Mouse (Mus musculus) liver, adult 2 months (tissue): Measurements from ENCODE around the gene Btrc. TPM values are rescaled to one million over a fixed set of nuclear protein-coding genes. Genes with fewer than 3 reads are reported as not detected.

Experiments used
- DNase-seq: peaks from one replicate; pipeline ENCODE4 v3.0.0-alpha.2; 2011; ENCODE audit warnings: low read depth, low spot score; ENCODE audit errors: extremely low read depth
- H3K27ac ChIP-seq: fragments of 200-500 bp; replicated peaks from 2 replicates; pipeline ENCODE4 v1.5.1; 2012; ENCODE audit warnings: low read depth, mild to moderate bottlenecking, control low read depth, inconsistent platforms, low read length; ENCODE audit not compliant: insufficient read depth
- H3K27me3 ChIP-seq: fragments of 200-500 bp; 2 replicates; pipeline ENCODE4 v1.6.1; 2012; ENCODE audit warnings: mild to moderate bottlenecking, moderate library complexity, low read length, inconsistent platforms; ENCODE audit not compliant: control insufficient read depth, insufficient read depth
- H3K36me3 ChIP-seq: fragments of 200-500 bp; 2 replicates; pipeline ENCODE4 v1.6.1; 2012; ENCODE audit warnings: low read length, inconsistent platforms; ENCODE audit not compliant: control insufficient read depth, insufficient read depth
- H3K4me1 ChIP-seq: fragments of 200-500 bp; 2 replicates; pipeline ENCODE4 v1.6.1; 2011; ENCODE audit warnings: low read length; ENCODE audit not compliant: control insufficient read depth, insufficient read depth
- H3K4me3 ChIP-seq: fragments of 200-500 bp; 2 replicates; pipeline ENCODE4 v1.5.1; 2011; ENCODE audit warnings: low read depth, mild to moderate bottlenecking, control low read depth, low read length, moderate library complexity; ENCODE audit not compliant: insufficient read depth
- H3K79me2 ChIP-seq: fragments of 200-500 bp; 2 replicates; pipeline ENCODE4 v1.6.1; 2012; ENCODE audit warnings: inconsistent platforms, mild to moderate bottlenecking, low read length, moderate library complexity; ENCODE audit not compliant: control insufficient read depth, insufficient read depth
- H3K9ac ChIP-seq: fragments of 200-500 bp; 2 replicates; pipeline ENCODE4 v1.6.1; 2012; ENCODE audit warnings: low read depth, mild to moderate bottlenecking, control low read depth, inconsistent platforms, low read length
- CTCF ChIP-seq: fragments of 200-500 bp; IDR thresholded peaks from 2 replicates; pipeline ENCODE4 v1.5.1; 2011; ENCODE audit warnings: low read depth, low read length, control low read depth
- POLR2A ChIP-seq: fragments of 200-500 bp; IDR thresholded peaks from 2 replicates; pipeline ENCODE4 v1.6.1; 2011; ENCODE audit warnings: low read length, control low read depth; ENCODE audit not compliant: insufficient read depth; ENCODE audit errors: extremely low read depth
- WGBS: fragments of 180-500 bp; shearing (Covaris S2); methylation state at CpG from one replicate; pipeline ENCODE4 v1.1.7; 2018; 5-methylcytosine and 5-hydroxymethylcytosine counted together
- polyA plus RNA-seq: library from polyadenylated mRNA; depleted of rRNA; stranded (reverse); fragments of >200 nt; gene quantifications from 2 replicates; pipeline ENCODE4 v1.2.3, GENCODE M21; 2012
- total RNA-seq: library from RNA; depleted of rRNA; stranded (reverse); fragments of >200 nt; gene quantifications from 2 replicates; pipeline ENCODE4 v1.2.3, GENCODE M21; 2014

The Btrc gene
- total and polyA plus RNA-seq, 2 experiments = 7.8 to 10.9 TPM

- Histone ChIP-seq H3K27ac (no peak overlapping the region), H3K4me3 (no peak overlapping the region), H3K4me1 (no peaks in the 10 kb centered on the region), H3K79me2 (no peaks in the 10 kb centered on the region), H3K27me3 (no peaks in the 10 kb centered on the region), H3K9ac (no peak overlapping the region), H3K36me3 (peaks cover 11% of the 10 kb centered on the region; the same call in 1 of the 2 replicates)
- TF ChIP-seq CTCF (no peak), POLR2A (no peak)
- WGBS = 90% methylated on average over 12 of the region's 12 CpGs
- DNase-seq = no peak
These were observed 152.7 kb downstream of the Btrc start for GRCm38 (mm10) chr19:45516264-45516663.

- Histone ChIP-seq H3K36me3 (peaks cover 20% of the 10 kb centered on the region), H3K9ac (no peak overlapping the region), H3K4me3 (no peak overlapping the region), H3K27ac (no peak overlapping the region), H3K27me3 (no peaks in the 10 kb centered on the region), H3K4me1 (no peaks in the 10 kb centered on the region), H3K79me2 (no peaks in the 10 kb centered on the region)
- no peak for DNase-seq
- WGBS = 94% methylated on average over 7 of the region's 7 CpGs
- TF ChIP-seq CTCF (no peak), POLR2A (no peak)
These were observed 163.8 kb downstream of the Btrc start for GRCm38 (mm10) chr19:45527382-45527781.

GRCm38 (mm10) chr19:45527931-45528534 is 164.5 kb downstream of the Btrc start:
- peaks cover 17% of the 10 kb centered on the region; the same call in 1 of the 2 replicates for H3K36me3 ChIP-seq
- 92% methylated on average over 10 of the region's 10 CpGs for WGBS
- DNase-seq = no peak
- no peak overlapping the region for H3K27ac ChIP-seq
- H3K27me3 ChIP-seq = no peaks in the 10 kb centered on the region
- no peak overlapping the region for H3K4me3 ChIP-seq
- H3K9ac ChIP-seq = no peak overlapping the region
- no peak for TF ChIP-seq CTCF
- no peaks in the 10 kb centered on the region for H3K4me1 ChIP-seq
- H3K79me2 ChIP-seq = no peaks in the 10 kb centered on the region

- Histone ChIP-seq H3K27me3 (no peaks in the 10 kb centered on the region), H3K4me1 (no peaks in the 10 kb centered on the region), H3K9ac (no peak overlapping the region), H3K27ac (no peak overlapping the region), H3K36me3 (peaks cover 17% of the 10 kb centered on the region; the same call in 1 of the 2 replicates), H3K4me3 (no peak overlapping the region), H3K79me2 (no peaks in the 10 kb centered on the region)
- DNase-seq = no peak
- TF ChIP-seq POLR2A = no peak
- TF ChIP-seq CTCF = no peak
- WGBS = 93% methylated on average over 5 of the region's 5 CpGs
These were observed 165.8 kb downstream of the Btrc start for GRCm38 (mm10) chr19:45529294-45529693.

GRCm38 (mm10) chr19:45530200-45530995 is 166.9 kb downstream of the Btrc start:
- no peak overlapping the region for H3K9ac ChIP-seq
- no peak for TF ChIP-seq CTCF
- TF ChIP-seq POLR2A = no peak
- H3K4me1 ChIP-seq = no peaks in the 10 kb centered on the region
- no peak overlapping the region for H3K27ac ChIP-seq
- WGBS = 76% methylated on average over 15 of the region's 15 CpGs
- H3K79me2 ChIP-seq = no peaks in the 10 kb centered on the region
- no peaks in the 10 kb centered on the region for H3K27me3 ChIP-seq
- peaks cover 15% of the 10 kb centered on the region; the same call in 1 of the 2 replicates for H3K36me3 ChIP-seq
- H3K4me3 ChIP-seq = no peak overlapping the region
- no peak for DNase-seq

GRCm38 (mm10) chr19:45531554-45531953 is 168.0 kb downstream of the Btrc start:
- no peak overlapping the region for H3K27ac ChIP-seq
- peaks cover 15% of the 10 kb centered on the region; the same call in 1 of the 2 replicates for H3K36me3 ChIP-seq
- no peak for DNase-seq
- 83% methylated on average over 6 of the region's 6 CpGs for WGBS
- no peak overlapping the region for H3K4me3 ChIP-seq
- no peaks in the 10 kb centered on the region for H3K79me2 ChIP-seq
- TF ChIP-seq POLR2A (no peak), CTCF (no peak)
- H3K27me3 ChIP-seq = no peaks in the 10 kb centered on the region
- H3K4me1 ChIP-seq = no peaks in the 10 kb centered on the region
- H3K9ac ChIP-seq = no peak overlapping the region
